Mouse (Mus musculus): ENCODE data around the gene Il31ra.
A peak's percentile ranks its signal among the peaks of the same experiment; 100 is the strongest.

Il31ra gene

DNA sequence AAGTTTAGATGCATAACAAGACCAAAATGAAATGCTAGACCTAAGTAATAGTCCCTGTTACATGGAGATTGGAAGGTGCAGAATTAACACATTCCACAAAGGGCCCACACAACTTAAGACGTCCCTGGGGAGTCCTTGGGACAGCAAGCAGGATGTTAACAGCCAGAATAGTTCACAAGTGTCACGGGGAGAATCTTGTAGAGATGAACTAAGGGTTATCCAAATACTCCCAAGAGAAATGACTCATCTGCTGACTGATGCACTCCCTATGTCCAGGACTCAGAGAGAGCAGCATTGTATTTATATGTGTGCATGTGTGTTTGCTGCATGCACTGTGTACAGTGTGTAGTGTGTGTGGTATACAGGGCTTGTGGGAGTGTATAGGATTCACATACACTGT is 37.7 kb downstream of the Il31ra start:
- DNase-seq = no peak

DNA sequence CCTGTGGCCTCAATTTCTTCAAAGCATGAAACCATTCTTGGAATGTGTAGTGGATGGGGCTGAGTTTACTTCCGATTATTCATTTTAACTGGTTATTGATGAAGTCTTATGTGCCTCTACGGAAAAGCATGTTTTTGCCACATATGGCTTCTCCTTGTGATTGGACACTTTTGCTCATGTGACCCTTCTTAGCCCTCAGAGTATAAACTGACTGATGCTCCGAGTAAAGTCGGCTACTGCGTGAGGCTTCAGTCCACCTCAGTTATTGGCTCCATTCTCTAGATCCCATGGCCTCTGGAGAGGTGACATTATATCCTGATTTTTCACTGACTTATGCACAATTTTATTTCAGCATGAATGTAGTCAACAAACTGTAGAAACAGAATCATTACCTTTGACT is 40.9 kb downstream of the Il31ra start:
- DNase-seq = no peak

GRCm38 (mm10) chr13:112551641-112552548 is 42.3 kb downstream of the Il31ra start:
- DNase-seq = no peak

GRCm38 (mm10) chr13:112541223-112541975 is 52.8 kb downstream of the Il31ra start:
- no peak for DNase-seq

DNA sequence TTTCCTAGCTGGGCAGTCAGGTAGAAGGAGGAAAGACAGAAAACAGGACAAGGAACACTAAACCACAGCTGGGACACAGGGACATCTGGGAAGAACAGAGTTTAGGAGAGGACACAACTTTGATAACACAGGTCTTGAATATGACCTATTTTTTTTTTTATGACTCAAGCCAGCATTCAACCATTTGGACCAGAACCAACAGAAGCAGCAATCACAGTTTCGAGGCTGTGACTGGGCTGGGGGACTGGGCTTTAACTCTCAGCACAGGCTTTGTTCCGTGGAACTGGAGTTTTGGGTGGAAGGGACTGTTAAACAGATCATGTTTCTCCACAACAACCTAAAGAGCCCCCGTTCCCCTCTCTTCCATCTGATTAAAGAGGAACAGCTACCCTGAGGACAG is 53.5 kb downstream of the Il31ra start:
- DNase-seq = no peak

- no peak for DNase-seq
These were observed 57.1 kb downstream of the Il31ra start for GRCm38 (mm10) chr13:112537065-112537464.

- DNase-seq = no peak
These were observed 57.5 kb downstream of the Il31ra start for GRCm38 (mm10) chr13:112536611-112537010.

- no peak for DNase-seq
These were observed 60.6 kb downstream of the Il31ra start for GRCm38 (mm10) chr13:112533556-112533955.

- no peak for DNase-seq
These were observed 61.9 kb downstream of the Il31ra start for GRCm38 (mm10) chr13:112532235-112532634.

GRCm38 (mm10) chr13:112529893-112530292 is 64.3 kb downstream of the Il31ra start:
- DNase-seq = peak; percentile 63

- no peak for DNase-seq
These were observed 67.0 kb downstream of the Il31ra start for GRCm38 (mm10) chr13:112527186-112527585.

DNA sequence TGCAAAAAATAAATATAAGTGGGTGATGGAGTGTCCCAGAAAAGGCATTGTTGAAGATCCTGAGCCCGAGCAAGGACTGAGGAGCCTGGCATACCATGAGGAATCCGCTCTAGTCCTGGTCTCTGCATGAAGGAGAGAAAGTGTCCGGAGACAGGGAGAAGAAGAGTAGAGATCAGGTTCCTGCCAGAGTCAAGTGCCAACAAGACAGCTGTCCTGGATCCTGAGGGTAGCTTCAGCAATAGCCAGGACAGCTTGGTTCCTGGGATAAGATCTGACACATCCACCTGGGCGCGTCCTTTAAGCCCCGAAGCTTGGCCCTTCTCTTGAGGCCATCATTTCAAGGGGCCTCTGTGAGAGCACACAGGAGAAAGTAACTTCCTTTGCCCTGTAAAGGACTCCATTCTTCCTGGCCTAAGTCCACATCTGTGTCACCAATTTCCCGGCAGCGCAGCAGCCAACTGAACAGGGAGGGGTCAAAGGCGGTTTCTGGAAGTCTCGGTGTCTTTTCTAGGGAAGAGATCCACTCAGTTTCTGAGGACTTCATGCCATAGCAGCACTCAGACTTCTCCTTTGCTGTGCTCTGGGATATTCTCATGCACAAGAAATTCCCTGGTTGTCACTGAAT is 70.7 kb downstream of the Il31ra start:
- DNase-seq = no peak

GRCm38 (mm10) chr13:112522896-112523295 is 71.3 kb downstream of the Il31ra start:
- no peak for DNase-seq

GRCm38 (mm10) chr13:112522261-112522660 is 71.9 kb downstream of the Il31ra start:
- no peak for DNase-seq

GRCm38 (mm10) chr13:112514546-112514945 is 79.6 kb downstream of the Il31ra start:
- no peak for DNase-seq

DNA sequence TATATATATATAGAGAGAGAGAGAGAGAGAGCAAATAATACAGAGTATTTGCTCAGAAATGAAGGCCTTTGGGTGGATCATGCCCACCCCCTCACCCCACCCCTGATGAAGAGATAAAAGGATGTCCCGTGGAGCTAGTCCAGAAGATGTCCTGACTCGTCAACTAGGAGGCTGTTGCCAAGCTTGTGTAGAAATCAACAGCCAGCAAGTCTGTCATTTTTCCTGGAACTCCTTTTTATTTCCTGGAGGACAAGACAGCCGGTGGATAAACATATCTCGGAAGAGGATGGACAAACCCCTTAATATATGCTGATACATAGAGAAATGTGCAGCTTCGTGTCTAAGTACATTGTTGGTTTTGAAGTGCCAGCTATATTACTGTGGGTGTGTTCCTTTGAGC is 81.3 kb downstream of the Il31ra start:
- DNase-seq = no peak

- DNase-seq = no peak
These were observed 82.3 kb downstream of the Il31ra start for GRCm38 (mm10) chr13:112511810-112512209.

DNA sequence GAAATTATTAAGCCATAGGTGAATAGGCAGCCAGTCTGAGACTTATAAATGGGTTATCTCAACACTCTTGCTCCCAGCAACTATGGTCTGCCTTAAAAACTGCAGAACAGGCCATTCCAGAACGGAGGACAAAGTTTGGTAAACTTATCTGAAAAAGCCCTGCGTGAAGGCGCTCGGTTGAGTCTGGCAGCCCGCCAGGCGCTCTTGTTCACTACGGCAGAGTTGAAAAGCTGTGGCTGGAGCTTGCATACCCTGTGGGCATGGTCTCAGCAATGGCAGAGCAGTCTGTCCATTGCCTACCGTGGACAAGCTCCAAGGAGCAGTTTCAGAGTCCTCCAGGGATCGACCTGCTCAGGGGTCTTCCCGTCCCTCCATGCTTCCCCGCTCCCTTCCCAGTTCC is 82.9 kb downstream of the Il31ra start:
- peak; percentile 23 for DNase-seq

DNA sequence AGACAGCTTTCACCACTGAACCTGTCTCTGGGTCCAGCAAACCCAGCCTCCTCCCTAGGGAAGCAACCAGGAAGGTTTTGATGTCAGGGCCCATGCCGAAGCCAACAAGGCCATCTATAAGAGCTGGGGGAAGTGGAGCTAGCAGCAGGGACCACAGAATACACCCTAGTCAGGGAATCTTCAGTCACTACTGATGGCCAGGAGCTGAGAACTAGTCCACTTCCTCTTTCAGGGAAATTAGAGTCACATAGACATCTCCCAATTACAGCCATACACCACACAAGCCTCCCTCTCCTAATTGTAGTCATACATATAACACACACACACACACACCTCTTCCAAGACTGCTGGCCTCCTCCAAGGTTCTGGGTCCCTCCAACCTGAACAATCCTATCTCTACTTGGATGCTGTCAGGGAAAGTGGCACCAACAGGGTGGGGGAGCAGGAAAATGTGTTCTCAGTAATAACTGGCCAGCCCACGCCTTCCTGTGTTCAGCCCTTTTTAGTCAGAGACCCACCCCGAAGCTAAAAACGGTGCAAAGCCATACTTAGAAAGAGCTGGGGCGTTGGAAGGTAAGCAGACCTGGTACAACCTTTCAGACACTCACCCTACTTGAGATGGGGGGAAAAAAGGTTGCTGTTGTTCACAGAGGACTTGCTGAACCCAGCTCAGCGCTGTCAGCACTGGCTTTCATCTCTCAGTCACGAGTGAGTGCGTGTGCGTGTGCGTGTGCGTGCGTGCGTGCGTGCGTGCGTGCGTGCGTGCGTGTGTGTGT is 83.5 kb downstream of the Il31ra start:
- DNase-seq = no peak

- DNase-seq = peak; percentile 65
These were observed 84.7 kb downstream of the Il31ra start for GRCm38 (mm10) chr13:112509465-112509864.

- no peak for DNase-seq
These were observed 85.7 kb downstream of the Il31ra start for GRCm38 (mm10) chr13:112508487-112508886.

DNA sequence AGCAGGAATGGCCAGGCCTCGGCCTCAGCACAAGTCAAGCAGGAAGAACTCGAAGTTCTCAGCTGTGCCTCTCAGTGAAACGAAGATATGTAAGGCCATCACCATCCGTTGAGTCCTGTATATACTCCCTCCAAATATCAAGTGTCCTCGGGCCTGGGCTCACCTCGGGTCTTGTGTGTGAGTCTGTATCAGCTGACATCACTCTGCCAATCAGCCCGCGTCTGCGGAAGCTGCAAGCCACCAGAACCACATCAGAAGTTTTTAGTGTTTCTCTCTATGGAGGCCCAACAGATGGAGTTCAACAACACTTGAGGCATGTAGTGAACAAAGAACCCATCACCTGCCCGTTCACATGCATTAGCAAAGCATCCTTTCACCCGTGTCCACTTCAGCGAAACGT is 86.5 kb downstream of the Il31ra start:
- DNase-seq = no peak

DNA sequence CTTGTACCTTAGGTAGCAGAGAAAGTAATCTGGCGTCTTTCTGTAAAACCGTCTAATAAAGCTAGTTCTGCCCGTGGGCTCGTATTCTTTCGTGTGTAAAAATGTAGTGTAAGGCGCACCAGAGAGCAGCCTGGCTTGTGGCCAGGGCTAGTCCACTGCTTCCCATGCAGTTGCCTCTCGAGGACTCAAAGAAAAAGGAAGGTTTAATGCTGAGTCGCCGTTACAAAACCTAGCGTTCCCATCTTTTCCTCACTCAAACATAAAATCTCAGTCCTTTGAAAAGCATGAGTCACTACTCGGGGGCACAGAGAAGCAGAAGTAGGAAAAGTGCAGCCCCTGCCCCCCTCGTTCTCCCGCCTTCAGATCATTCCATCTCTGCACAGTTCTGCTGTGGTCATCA is 87.4 kb downstream of the Il31ra start:
- DNase-seq = no peak

Measured in liver (tissue).